Mouse (Mus musculus): ENCODE results near the gene Dtx3l.

GRCm38 (mm10) chr16:35921676-35922235, 17.2 kb downstream of the Dtx3l start:
- TF ChIP-seq CTCF (IDR thresholded peaks at IDR 0.05; ENCODE audit: borderline replicate concordance, insufficient read depth, low read length) (no peak), POLR2A (IDR thresholded peaks at IDR 0.05; ENCODE audit: low read depth, low read length) (no peak)

All from embryonic fibroblast, embryonic 13.5 days (primary cell).